Mouse (Mus musculus) lung, postnatal 0 days (tissue): ENCODE data around the gene Ncoa3.

Experiments used
- CTCF ChIP-seq: IDR thresholded peaks from 2 replicates; pipeline ENCODE4 v1.5.1; 2016; ENCODE audit warnings: antibody characterized with exemption, mild to moderate bottlenecking
- EP300 ChIP-seq: IDR thresholded peaks from 2 replicates; pipeline ENCODE4 v1.6.1; 2016; ENCODE audit warnings: antibody characterized with exemption, mild to moderate bottlenecking, control low read depth

DNA sequence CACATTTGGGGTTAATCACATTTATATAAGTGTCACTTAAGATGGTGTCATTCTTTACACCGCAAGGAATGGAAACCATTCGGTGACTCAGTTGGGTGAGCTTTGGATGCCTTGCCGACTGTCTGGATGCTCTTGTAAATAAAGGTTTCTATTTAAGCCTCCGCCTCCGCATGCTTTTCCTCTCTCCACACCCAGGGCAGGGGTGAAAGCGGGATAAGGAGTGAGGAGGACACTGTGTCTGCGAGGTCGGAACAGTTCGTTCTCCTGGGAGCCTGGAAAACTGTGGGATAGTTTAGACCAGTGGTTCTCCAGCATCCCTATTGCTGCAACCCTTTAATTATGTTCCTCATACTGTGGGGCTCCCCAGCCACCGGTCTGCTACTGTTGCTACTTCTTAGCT, 80.6 kb downstream of the Ncoa3 start:
- TF ChIP-seq CTCF: no peak
- peak; percentile 23; the same call in 1 of the 2 replicates for TF ChIP-seq EP300
